Mouse (Mus musculus) lung, postnatal 4 days (tissue): ENCODE data around the gene Zdhhc17.

Experiments
- DNase-seq, 2 experiments: peaks; one replicate each; pipeline ENCODE4 v3.0.0; 2021

Gene Zdhhc17

GRCm38 (mm10) chr10:110951748-110952147 is 58.2 kb downstream of the Zdhhc17 start:
- DNase-seq: no peak

GRCm38 (mm10) chr10:110951112-110951511 is 58.8 kb downstream of the Zdhhc17 start:
- DNase-seq: no peak

GRCm38 (mm10) chr10:110947574-110947973 is 62.4 kb downstream of the Zdhhc17 start:
- DNase-seq: no peak

- no peak for DNase-seq
Measured at GRCm38 (mm10) chr10:110945966-110946365, 64.0 kb downstream of the Zdhhc17 start.

GRCm38 (mm10) chr10:110944175-110944574 is 65.8 kb downstream of the Zdhhc17 start:
- no peak for DNase-seq

GRCm38 (mm10) chr10:110942806-110943205 is 67.1 kb downstream of the Zdhhc17 start:
- no peak for DNase-seq

- DNase-seq: no peak
Measured at GRCm38 (mm10) chr10:110941968-110942367, 68.0 kb downstream of the Zdhhc17 start.

GRCm38 (mm10) chr10:110940740-110941398 is 69.1 kb downstream of the Zdhhc17 start:
- DNase-seq: no peak

- no peak for DNase-seq
Measured at GRCm38 (mm10) chr10:110939717-110940116, 70.2 kb downstream of the Zdhhc17 start.

GRCm38 (mm10) chr10:110938841-110939549 is 70.9 kb downstream of the Zdhhc17 start:
- DNase-seq: no peak

GRCm38 (mm10) chr10:110938361-110938760 is 71.6 kb downstream of the Zdhhc17 start:
- no peak for DNase-seq

GRCm38 (mm10) chr10:110935669-110936068 is 74.3 kb downstream of the Zdhhc17 start:
- DNase-seq: no peak

GRCm38 (mm10) chr10:110935081-110935480 is 74.9 kb downstream of the Zdhhc17 start:
- no peak for DNase-seq

- DNase-seq: no peak
Measured at GRCm38 (mm10) chr10:110933584-110933983, 76.4 kb downstream of the Zdhhc17 start.

GRCm38 (mm10) chr10:110931913-110932560 is 77.9 kb downstream of the Zdhhc17 start:
- peak; percentile 33 to 43 for DNase-seq

GRCm38 (mm10) chr10:110931161-110931912 is 78.6 kb downstream of the Zdhhc17 start:
- DNase-seq: no peak

GRCm38 (mm10) chr10:110929756-110930155 is 80.2 kb downstream of the Zdhhc17 start:
- no peak for DNase-seq

- DNase-seq: peak; percentile 28 to 51
Measured at GRCm38 (mm10) chr10:110927491-110927890, 82.4 kb downstream of the Zdhhc17 start.

- DNase-seq: no peak
Measured at GRCm38 (mm10) chr10:110922612-110923011, 87.3 kb downstream of the Zdhhc17 start.

GRCm38 (mm10) chr10:110921890-110922289 is 88.0 kb downstream of the Zdhhc17 start:
- DNase-seq: no peak

- no peak for DNase-seq
Measured at GRCm38 (mm10) chr10:110920368-110920950, 89.5 kb downstream of the Zdhhc17 start.

GRCm38 (mm10) chr10:110919531-110920343 is 90.2 kb downstream of the Zdhhc17 start, which contains the start of gene Csrp2:
Gene Csrp2 (plus strand): TSS chr10:110919789.
- peak; percentile 93 to 95 for DNase-seq
